Mouse (Mus musculus) limb, embryonic 13.5 days (tissue): ENCODE data around the gene Tmcc2. TPM values are rescaled to one million over a fixed set of nuclear protein-coding genes. Genes with fewer than 3 reads are reported as not detected.
A peak's percentile ranks its signal among the peaks of the same experiment; 100 is the strongest.

Source experiments
- ATAC-seq: fragments of 200-750 bp; cut with Nextera tagmentation; 2 replicates; pipeline ENCODE4 v1.8.0; 2017; ENCODE audit warnings: low read depth, moderate number of reproducible peaks, moderate TSS enrichment; ENCODE audit not compliant: low FRiP score
- H3K27ac ChIP-seq: fragments of 300-500 bp; sonication (generic); 2 replicates; pipeline ENCODE4 v1.5.1; 2015; ENCODE audit warnings: inconsistent platforms, mild to moderate bottlenecking, moderate library complexity
- H3K27me3 ChIP-seq: fragments of 300-500 bp; sonication (generic); 2 replicates; pipeline ENCODE4 v1.6.1; 2015; ENCODE audit warnings: mild to moderate bottlenecking, inconsistent platforms
- H3K36me3 ChIP-seq: fragments of 300-500 bp; sonication (generic); 2 replicates; pipeline ENCODE4 v1.6.1; 2015; ENCODE audit warnings: inconsistent platforms, mild to moderate bottlenecking, moderate library complexity
- H3K4me1 ChIP-seq: fragments of 300-500 bp; sonication (generic); 2 replicates; pipeline ENCODE4 v1.6.1; 2015; ENCODE audit warnings: inconsistent platforms
- H3K4me2 ChIP-seq: fragments of 300-500 bp; sonication (generic); replicated peaks from 2 replicates; pipeline ENCODE4 v1.6.1; 2015; ENCODE audit warnings: inconsistent platforms, mild to moderate bottlenecking, moderate library complexity
- H3K4me3 ChIP-seq: fragments of 300-500 bp; sonication (generic); 2 replicates; pipeline ENCODE4 v1.5.1; 2015; ENCODE audit warnings: moderate library complexity, mild to moderate bottlenecking, inconsistent platforms
- H3K9ac ChIP-seq: fragments of 300-500 bp; sonication (generic); 2 replicates; pipeline ENCODE4 v1.6.1; 2015; ENCODE audit warnings: mild to moderate bottlenecking, inconsistent platforms
- H3K9me3 ChIP-seq: fragments of 300-500 bp; sonication (generic); 2 replicates; pipeline ENCODE4 v1.6.1; 2016; ENCODE audit warnings: inconsistent platforms
- WGBS: fragments of 180-500 bp; shearing (Covaris S2); methylation state at CpG from one replicate; pipeline ENCODE4 v1.1.7; 2015; 5-methylcytosine and 5-hydroxymethylcytosine counted together
- polyA plus RNA-seq: library from polyadenylated mRNA; unstranded; fragments of >200 nt; fragmentation: Nextera tagmentation; extraction: Ambion mirVana; gene quantifications from 2 replicates; pipeline ENCODE4 v1.2.1, GENCODE M21; 2015

Tmcc2 gene
- polyA plus RNA-seq, 1 experiment from 2014 or later = 12.0 TPM

- no peak for ATAC-seq
- H3K27me3 ChIP-seq = no peaks in the 10 kb centered on the region
- H3K4me2 ChIP-seq = no peak overlapping the region
- H3K36me3 ChIP-seq = no peaks in the 10 kb centered on the region
- 14% methylated on average over 2 of the region's 2 CpGs for WGBS
- H3K9me3 ChIP-seq = no peaks in the 10 kb centered on the region
- no peak overlapping the region for H3K9ac ChIP-seq
- H3K4me1 ChIP-seq = peaks cover 32% of the 10 kb centered on the region
- H3K4me3 ChIP-seq = no peak overlapping the region
- H3K27ac ChIP-seq = no peak overlapping the region; the same call in 1 of the 2 replicates
Observed at GRCm38 (mm10) chr1:132333201-132333600, 57.9 kb downstream of the Tmcc2 start.

- H3K36me3 ChIP-seq = no peaks in the 10 kb centered on the region
Observed at GRCm38 (mm10) chr1:132331283-132331682, 59.8 kb downstream of the Tmcc2 start.

DNA sequence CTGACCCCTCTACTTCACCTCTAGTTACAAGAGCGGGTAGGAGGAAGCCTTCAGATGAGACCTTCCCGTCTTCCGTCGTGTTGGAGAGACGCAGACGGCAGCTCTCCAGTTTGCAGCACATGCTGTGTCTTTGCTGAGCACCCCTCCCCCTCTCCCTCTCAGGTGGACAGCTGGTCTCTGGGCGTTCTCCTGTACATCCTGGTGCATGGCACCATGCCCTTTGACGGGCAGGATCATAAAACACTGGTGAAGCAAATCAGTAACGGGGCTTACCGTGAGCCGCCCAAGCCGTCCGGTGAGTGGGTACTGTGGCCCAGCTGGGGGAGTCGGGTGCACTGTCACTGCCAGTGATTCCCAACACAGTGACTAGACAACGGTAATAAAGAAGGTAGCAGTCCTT lies 60.7 kb downstream of the Tmcc2 start:
- Histone ChIP-seq H3K36me3 (no peaks in the 10 kb centered on the region), H3K4me2 (no peak overlapping the region), H3K9me3 (no peaks in the 10 kb centered on the region), H3K27ac (no peak overlapping the region), H3K27me3 (no peaks in the 10 kb centered on the region), H3K9ac (no peak overlapping the region), H3K4me3 (no peak overlapping the region), H3K4me1 (peaks cover 41% of the 10 kb centered on the region)
- WGBS = 82% methylated on average over 15 of the region's 15 CpGs
- no peak for ATAC-seq

More at GRCm38 (mm10) chr1:132331283-132331682, 59.8 kb downstream of the Tmcc2 start:
- peaks cover 42% of the 10 kb centered on the region for H3K4me1 ChIP-seq
- ATAC-seq = no peak
- H3K9ac ChIP-seq = no peak overlapping the region
- 88% methylated on average over 17 of the region's 17 CpGs for WGBS
- no peak overlapping the region for H3K27ac ChIP-seq
- no peaks in the 10 kb centered on the region for H3K9me3 ChIP-seq
- H3K4me2 ChIP-seq = no peak overlapping the region
- H3K27me3 ChIP-seq = no peaks in the 10 kb centered on the region
- H3K4me3 ChIP-seq = no peak overlapping the region

GRCm38 (mm10) chr1:132329656-132330055 lies 61.4 kb downstream of the Tmcc2 start:
- no peak for ATAC-seq
- Histone ChIP-seq H3K4me1 (peaks cover 34% of the 10 kb centered on the region), H3K4me2 (no peak overlapping the region), H3K27me3 (no peaks in the 10 kb centered on the region), H3K36me3 (no peaks in the 10 kb centered on the region), H3K9me3 (no peaks in the 10 kb centered on the region), H3K4me3 (no peak overlapping the region), H3K9ac (no peak overlapping the region), H3K27ac (no peak overlapping the region)
- WGBS = 90% methylated on average over 7 of the region's 7 CpGs

DNA sequence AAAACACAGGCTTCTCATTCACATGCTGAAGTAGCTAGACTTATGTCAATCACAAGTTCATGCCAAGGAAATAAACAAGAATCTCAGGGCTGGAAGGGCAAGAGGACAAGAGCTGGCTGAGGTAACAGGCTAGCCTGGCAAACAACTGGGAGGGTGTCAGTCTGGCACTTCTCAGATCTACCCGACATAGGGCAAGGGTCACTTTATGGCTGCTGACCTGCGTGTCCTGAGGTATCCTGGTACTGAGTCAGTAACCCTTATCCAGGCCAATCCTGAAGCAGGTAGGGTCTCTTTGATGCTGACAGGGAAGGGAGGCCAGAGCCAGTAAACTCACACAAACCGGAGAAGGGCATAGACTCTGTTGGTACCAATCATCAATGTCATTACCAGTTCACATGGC lies 62.5 kb downstream of the Tmcc2 start:
- H3K27me3 ChIP-seq = no peaks in the 10 kb centered on the region
- H3K27ac ChIP-seq = no peak overlapping the region
- peaks cover 23% of the 10 kb centered on the region for H3K4me1 ChIP-seq
- 31% methylated on average over 3 of the region's 3 CpGs for WGBS
- H3K9ac ChIP-seq = no peak overlapping the region
- no peak overlapping the region for H3K4me2 ChIP-seq
- ATAC-seq = no peak
- no peak overlapping the region for H3K4me3 ChIP-seq
- no peaks in the 10 kb centered on the region for H3K9me3 ChIP-seq
- no peaks in the 10 kb centered on the region for H3K36me3 ChIP-seq

GRCm38 (mm10) chr1:132327477-132327876 lies 63.6 kb downstream of the Tmcc2 start:
- no peak overlapping the region for H3K9ac ChIP-seq
- WGBS = 86% methylated on average over 17 of the region's 17 CpGs
- H3K36me3 ChIP-seq = no peaks in the 10 kb centered on the region
- no peak; the same call in 1 of the 2 replicates for ATAC-seq
- no peak overlapping the region for H3K4me3 ChIP-seq
- H3K4me1 ChIP-seq = peaks cover 17% of the 10 kb centered on the region
- no peaks in the 10 kb centered on the region for H3K27me3 ChIP-seq
- no peak overlapping the region for H3K27ac ChIP-seq
- H3K4me2 ChIP-seq = no peak overlapping the region
- H3K9me3 ChIP-seq = no peaks in the 10 kb centered on the region

DNA sequence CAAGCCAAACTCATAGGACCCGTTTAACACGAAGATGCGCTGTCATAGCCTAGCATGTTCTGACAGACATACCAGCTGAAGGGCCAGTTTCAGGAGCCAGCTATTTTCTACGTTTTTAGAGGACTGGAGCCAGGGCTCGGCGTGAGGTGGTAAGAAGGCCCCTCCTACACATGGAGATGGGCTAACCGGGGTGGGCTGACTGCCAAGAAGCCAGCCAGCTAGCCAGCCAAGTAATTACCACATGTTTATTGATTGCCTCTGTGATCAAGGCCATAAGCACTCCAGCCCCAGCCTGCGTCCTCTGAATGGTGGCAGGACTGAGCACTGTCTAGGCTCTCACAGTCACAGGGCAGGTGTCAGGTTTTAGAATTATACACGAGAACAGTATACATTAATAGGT lies 64.3 kb downstream of the Tmcc2 start:
- H3K36me3 ChIP-seq = no peaks in the 10 kb centered on the region
- H3K9me3 ChIP-seq = no peaks in the 10 kb centered on the region
- H3K27ac ChIP-seq = no peak overlapping the region
- H3K27me3 ChIP-seq = no peaks in the 10 kb centered on the region
- H3K4me2 ChIP-seq = no peak overlapping the region
- H3K4me3 ChIP-seq = no peak overlapping the region
- 36% methylated on average over 9 of the region's 9 CpGs for WGBS
- H3K4me1 ChIP-seq = peaks cover 19% of the 10 kb centered on the region
- peak; percentile 57; the same call in 1 of the 2 replicates for ATAC-seq
- no peak overlapping the region for H3K9ac ChIP-seq

- 44% methylated on average over 13 of the region's 13 CpGs for WGBS
- H3K27me3 ChIP-seq = peaks cover 8% of the 10 kb centered on the region; the same call in 1 of the 2 replicates
- H3K9me3 ChIP-seq = no peaks in the 10 kb centered on the region
- ATAC-seq = no peak
- no peak overlapping the region for H3K4me2 ChIP-seq
- no peak overlapping the region for H3K27ac ChIP-seq
- no peaks in the 10 kb centered on the region for H3K36me3 ChIP-seq
- H3K9ac ChIP-seq = no peak overlapping the region
- H3K4me3 ChIP-seq = no peak overlapping the region
- H3K4me1 ChIP-seq = peaks cover 34% of the 10 kb centered on the region
Observed at GRCm38 (mm10) chr1:132322711-132323542, 68.2 kb downstream of the Tmcc2 start.

DNA sequence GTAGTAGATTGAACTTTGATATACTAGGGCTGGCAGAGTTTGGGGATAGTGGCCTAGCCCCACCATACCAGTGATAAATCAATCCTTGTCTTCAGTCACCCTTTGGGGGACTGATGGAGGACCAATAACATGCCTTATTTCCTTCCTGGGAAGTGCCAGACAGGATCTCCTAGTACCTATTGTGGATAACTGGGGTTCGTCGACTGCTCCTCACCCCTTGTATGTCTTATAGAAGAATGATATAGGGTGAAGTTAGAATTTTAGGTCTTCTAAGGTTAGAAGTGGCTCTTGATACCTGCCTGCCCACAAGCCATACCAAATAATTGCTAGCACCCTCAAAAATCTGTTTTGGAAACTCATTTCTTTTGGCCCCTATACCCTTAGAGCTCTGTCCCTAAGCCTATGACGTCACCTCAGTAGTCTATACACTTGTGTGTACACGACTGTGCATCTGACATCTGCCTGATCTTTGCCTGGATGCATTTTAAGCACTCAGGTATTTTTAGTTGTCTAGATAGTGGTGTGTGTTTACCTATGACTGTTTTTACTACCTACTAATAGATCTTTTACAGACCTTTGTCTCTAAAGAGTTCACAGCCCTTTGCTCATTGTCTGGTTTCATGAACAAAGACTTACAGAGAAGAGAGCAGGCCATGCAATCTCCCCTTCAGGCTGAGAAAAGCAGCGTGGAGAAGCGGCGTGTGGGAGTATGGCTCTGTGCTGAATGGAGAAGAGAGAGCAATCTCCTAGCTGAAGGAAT lies 69.1 kb downstream of the Tmcc2 start:
- Histone ChIP-seq H3K9me3 (no peaks in the 10 kb centered on the region), H3K4me3 (no peak overlapping the region), H3K36me3 (no peaks in the 10 kb centered on the region), H3K9ac (no peak overlapping the region), H3K4me2 (no peak overlapping the region), H3K27ac (no peak overlapping the region), H3K4me1 (peaks cover 35% of the 10 kb centered on the region), H3K27me3 (peaks cover 17% of the 10 kb centered on the region)
- 69% methylated on average over 7 of the region's 7 CpGs for WGBS
- ATAC-seq = no peak

- no peak overlapping the region for H3K27ac ChIP-seq
Observed at GRCm38 (mm10) chr1:132319242-132319641, 71.8 kb downstream of the Tmcc2 start.

GRCm38 (mm10) chr1:132317894-132318863 lies 72.9 kb downstream of the Tmcc2 start:
- Histone ChIP-seq H3K9ac (no peak overlapping the region), H3K4me3 (no peak overlapping the region), H3K27ac (no peak overlapping the region), H3K9me3 (no peaks in the 10 kb centered on the region), H3K4me1 (peaks cover 32% of the 10 kb centered on the region), H3K27me3 (peaks cover 49% of the 10 kb centered on the region), H3K4me2 (no peak overlapping the region), H3K36me3 (no peaks in the 10 kb centered on the region)
- ATAC-seq = no peak
- 48% methylated on average over 8 of the region's 8 CpGs for WGBS

More at GRCm38 (mm10) chr1:132319242-132319641, 71.8 kb downstream of the Tmcc2 start:
- peaks cover 32% of the 10 kb centered on the region for H3K4me1 ChIP-seq
- WGBS = 54% methylated on average over 5 of the region's 5 CpGs
- H3K4me3 ChIP-seq = no peak overlapping the region
- no peak overlapping the region for H3K9ac ChIP-seq
- H3K27me3 ChIP-seq = peaks cover 44% of the 10 kb centered on the region
- no peak overlapping the region for H3K4me2 ChIP-seq
- no peak for ATAC-seq
- H3K9me3 ChIP-seq = no peaks in the 10 kb centered on the region
- H3K36me3 ChIP-seq = no peaks in the 10 kb centered on the region
